Mouse (Mus musculus): Measurements from ENCODE around the gene Snx7. TPM values are rescaled to one million over a fixed set of nuclear protein-coding genes. Genes with fewer than 3 reads are reported as not detected.

The Snx7 gene
- polyA plus RNA-seq, 1 experiment from 2014 or later: 16.4 TPM

DNA sequence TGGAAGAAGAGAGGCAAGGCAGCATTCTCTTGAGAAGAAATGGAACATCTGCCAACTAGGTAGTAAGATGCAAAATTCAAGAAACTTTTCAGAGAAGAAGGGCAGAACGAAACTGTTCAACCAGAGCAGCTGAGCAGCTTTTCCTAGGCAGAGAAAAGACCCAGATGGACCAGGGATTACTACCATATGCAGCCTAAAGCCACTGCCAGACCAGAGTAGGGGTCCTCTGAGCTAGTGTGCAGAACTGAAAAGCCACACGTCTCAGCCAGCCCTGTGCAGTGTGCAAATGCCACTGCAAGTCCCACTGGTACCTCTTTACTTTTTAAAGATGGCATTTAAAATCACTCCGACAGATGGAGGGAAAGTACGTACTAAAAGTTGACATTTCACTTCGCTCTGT, 129.0 kb downstream of the Snx7 start:
- Histone ChIP-seq H3K4me3 (replicated peaks) (no peak overlapping the region), H3K4me1 (replicated peaks) (no peaks in the 10 kb centered on the region), H3K27ac (no peak overlapping the region), H3K9ac (replicated peaks) (no peak overlapping the region), H3K27me3 (no peaks in the 10 kb centered on the region), H3K36me3 (no peaks in the 10 kb centered on the region), H3K9me3 (no peaks in the 10 kb centered on the region), H3K4me2 (no peak overlapping the region)
- ATAC-seq (ENCODE audit: insufficient number of reproducible peaks, insufficient read depth, low FRiP score, low TSS enrichment, low read depth): no peak
- 64% methylated on average over 5 of the region's 5 CpGs for WGBS

DNA sequence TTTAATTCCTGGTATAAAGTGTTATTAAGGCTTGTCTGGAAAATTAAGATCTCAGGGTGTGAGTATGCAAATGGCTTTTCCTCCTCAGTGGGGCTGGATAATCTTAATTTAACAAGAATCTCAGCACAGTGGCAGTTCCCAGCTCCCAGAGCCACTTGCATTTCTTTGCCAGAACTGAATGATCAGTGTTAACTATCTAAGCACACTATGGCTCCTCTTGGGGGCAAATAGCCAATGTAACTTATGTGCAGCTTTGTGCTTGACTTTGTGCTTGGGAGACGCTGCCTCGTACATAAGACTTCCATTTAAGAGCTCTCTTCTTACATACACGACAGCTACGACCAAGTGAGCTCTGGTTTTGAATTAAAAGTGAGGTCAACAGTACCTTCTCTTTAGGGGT, 136.1 kb downstream of the Snx7 start:
- H3K4me2 ChIP-seq: no peak overlapping the region
- no peak for ATAC-seq (ENCODE audit: insufficient number of reproducible peaks, insufficient read depth, low FRiP score, low TSS enrichment, low read depth)
- no peaks in the 10 kb centered on the region for H3K27me3 ChIP-seq
- H3K9ac ChIP-seq (replicated peaks): no peak overlapping the region
- no peaks in the 10 kb centered on the region for H3K36me3 ChIP-seq
- H3K9me3 ChIP-seq: no peaks in the 10 kb centered on the region
- WGBS: 81% methylated on average over 4 of the region's 4 CpGs
- no peak overlapping the region for H3K4me3 ChIP-seq (replicated peaks)
- no peak overlapping the region for H3K27ac ChIP-seq
- no peaks in the 10 kb centered on the region for H3K4me1 ChIP-seq (replicated peaks)

Small RNA genes lying within 50 kb of the gene (microRNA-seq; reads per million reads assigned to microRNA genes)
- gene Gm24811: not detected
